Mouse (Mus musculus): ENCODE measurements around the gene Nms. TPM values are rescaled to one million over a fixed set of nuclear protein-coding genes. Genes with fewer than 3 reads are reported as not detected.

Gene Nms
- polyA plus RNA-seq, 1 experiment = not detected

- no peak overlapping the region for H3K4me3 ChIP-seq (replicated peaks; ENCODE audit: control insufficient read depth, low read depth, low read length)
- H3K27ac ChIP-seq (ENCODE audit: control insufficient read depth, insufficient read depth, low read depth, low read length, poor library complexity) = no peak overlapping the region
- WGBS = 63% methylated on average over 8 of the region's 8 CpGs
- H3K4me1 ChIP-seq (ENCODE audit: control insufficient read depth, insufficient read depth, low read length) = no peaks in the 10 kb centered on the region
- no peak for TF ChIP-seq CTCF (IDR thresholded peaks at IDR 0.05; ENCODE audit: control insufficient read depth, insufficient read depth, low read length)
- TF ChIP-seq POLR2A (IDR thresholded peaks at IDR 0.05; ENCODE audit: borderline replicate concordance, control insufficient read depth, low read depth, low read length) = no peak
Observed at GRCm38 (mm10) chr1:38930767-38931166, 8.2 kb upstream of the Nms start.

GRCm38 (mm10) chr1:38934668-38935067 is 4.3 kb upstream of the Nms start:
- no peak overlapping the region for H3K27ac ChIP-seq (ENCODE audit: control insufficient read depth, insufficient read depth, low read depth, low read length, poor library complexity)

GRCm38 (mm10) chr1:38936780-38937179 is 2.2 kb upstream of the Nms start:
- H3K4me1 ChIP-seq (ENCODE audit: control insufficient read depth, insufficient read depth, low read length) = no peaks in the 10 kb centered on the region
- no peak for TF ChIP-seq POLR2A (IDR thresholded peaks at IDR 0.05; ENCODE audit: borderline replicate concordance, control insufficient read depth, low read depth, low read length)
- TF ChIP-seq CTCF (IDR thresholded peaks at IDR 0.05; ENCODE audit: control insufficient read depth, insufficient read depth, low read length) = peak; percentile 72
- H3K4me3 ChIP-seq (replicated peaks; ENCODE audit: control insufficient read depth, low read depth, low read length) = no peak overlapping the region
- 16% methylated on average over 6 of the region's 6 CpGs for WGBS
- no peak overlapping the region for H3K27ac ChIP-seq (ENCODE audit: control insufficient read depth, insufficient read depth, low read depth, low read length, poor library complexity)

More at GRCm38 (mm10) chr1:38934668-38935067, 4.3 kb upstream of the Nms start:
- TF ChIP-seq CTCF (IDR thresholded peaks at IDR 0.05; ENCODE audit: control insufficient read depth, insufficient read depth, low read length) (peak; percentile 51; the same call in 1 of the 2 replicates), POLR2A (IDR thresholded peaks at IDR 0.05; ENCODE audit: borderline replicate concordance, control insufficient read depth, low read depth, low read length) (no peak)
- H3K4me1 ChIP-seq (ENCODE audit: control insufficient read depth, insufficient read depth, low read length) = no peaks in the 10 kb centered on the region
- 32% methylated on average over 5 of the region's 5 CpGs for WGBS
- no peak overlapping the region for H3K4me3 ChIP-seq (replicated peaks; ENCODE audit: control insufficient read depth, low read depth, low read length)

- WGBS = 6% methylated on average over 5 of the region's 5 CpGs
- Histone ChIP-seq H3K4me3 (replicated peaks; ENCODE audit: control insufficient read depth, low read depth, low read length) (no peak overlapping the region), H3K27ac (ENCODE audit: control insufficient read depth, insufficient read depth, low read depth, low read length, poor library complexity) (no peak overlapping the region), H3K4me1 (ENCODE audit: control insufficient read depth, insufficient read depth, low read length) (no peaks in the 10 kb centered on the region)
- no peak for TF ChIP-seq POLR2A (IDR thresholded peaks at IDR 0.05; ENCODE audit: borderline replicate concordance, control insufficient read depth, low read depth, low read length)
- no peak for TF ChIP-seq CTCF (IDR thresholded peaks at IDR 0.05; ENCODE audit: control insufficient read depth, insufficient read depth, low read length)
Observed at GRCm38 (mm10) chr1:38939608-38940007, 659 bp downstream of the Nms start.

- WGBS = 82% methylated on average over 3 of the region's 3 CpGs
- Histone ChIP-seq H3K4me3 (replicated peaks; ENCODE audit: control insufficient read depth, low read depth, low read length) (no peak overlapping the region), H3K4me1 (ENCODE audit: control insufficient read depth, insufficient read depth, low read length) (no peaks in the 10 kb centered on the region), H3K27ac (ENCODE audit: control insufficient read depth, insufficient read depth, low read depth, low read length, poor library complexity) (no peak overlapping the region)
- no peak for TF ChIP-seq CTCF (IDR thresholded peaks at IDR 0.05; ENCODE audit: control insufficient read depth, insufficient read depth, low read length)
- no peak for TF ChIP-seq POLR2A (IDR thresholded peaks at IDR 0.05; ENCODE audit: borderline replicate concordance, control insufficient read depth, low read depth, low read length)
Observed at GRCm38 (mm10) chr1:38956457-38956856, 17.5 kb downstream of the Nms start.

- H3K4me3 ChIP-seq (replicated peaks; ENCODE audit: control insufficient read depth, low read depth, low read length) = no peak overlapping the region
- 92% methylated on average over 1 of the region's 1 CpGs for WGBS
- TF ChIP-seq CTCF (IDR thresholded peaks at IDR 0.05; ENCODE audit: control insufficient read depth, insufficient read depth, low read length) (no peak), POLR2A (IDR thresholded peaks at IDR 0.05; ENCODE audit: borderline replicate concordance, control insufficient read depth, low read depth, low read length) (no peak)
- H3K4me1 ChIP-seq (ENCODE audit: control insufficient read depth, insufficient read depth, low read length) = no peaks in the 10 kb centered on the region
- H3K27ac ChIP-seq (ENCODE audit: control insufficient read depth, insufficient read depth, low read depth, low read length, poor library complexity) = no peak overlapping the region
Observed at GRCm38 (mm10) chr1:38969116-38969515, 30.2 kb downstream of the Nms start.

GRCm38 (mm10) chr1:38971712-38972111 is 32.8 kb downstream of the Nms start:
- TF ChIP-seq CTCF (IDR thresholded peaks at IDR 0.05; ENCODE audit: control insufficient read depth, insufficient read depth, low read length) = no peak
- TF ChIP-seq POLR2A (IDR thresholded peaks at IDR 0.05; ENCODE audit: borderline replicate concordance, control insufficient read depth, low read depth, low read length) = no peak
- no peak overlapping the region for H3K27ac ChIP-seq (ENCODE audit: control insufficient read depth, insufficient read depth, low read depth, low read length, poor library complexity)
- H3K4me3 ChIP-seq (replicated peaks; ENCODE audit: control insufficient read depth, low read depth, low read length) = no peak overlapping the region
- 73% methylated on average over 3 of the region's 3 CpGs for WGBS
- no peaks in the 10 kb centered on the region for H3K4me1 ChIP-seq (ENCODE audit: control insufficient read depth, insufficient read depth, low read length)

GRCm38 (mm10) chr1:38972986-38973592 is 34.1 kb downstream of the Nms start:
- H3K4me3 ChIP-seq (replicated peaks; ENCODE audit: control insufficient read depth, low read depth, low read length) = no peak overlapping the region
- no peak overlapping the region for H3K27ac ChIP-seq (ENCODE audit: control insufficient read depth, insufficient read depth, low read depth, low read length, poor library complexity)
- no peaks in the 10 kb centered on the region for H3K4me1 ChIP-seq (ENCODE audit: control insufficient read depth, insufficient read depth, low read length)
- WGBS = 78% methylated on average over 9 of the region's 9 CpGs
- TF ChIP-seq POLR2A (IDR thresholded peaks at IDR 0.05; ENCODE audit: borderline replicate concordance, control insufficient read depth, low read depth, low read length) = no peak
- no peak for TF ChIP-seq CTCF (IDR thresholded peaks at IDR 0.05; ENCODE audit: control insufficient read depth, insufficient read depth, low read length)

- Histone ChIP-seq H3K27ac (ENCODE audit: control insufficient read depth, insufficient read depth, low read depth, low read length, poor library complexity) (no peak overlapping the region), H3K4me1 (ENCODE audit: control insufficient read depth, insufficient read depth, low read length) (no peaks in the 10 kb centered on the region), H3K4me3 (replicated peaks; ENCODE audit: control insufficient read depth, low read depth, low read length) (no peak overlapping the region)
- no peak for TF ChIP-seq POLR2A (IDR thresholded peaks at IDR 0.05; ENCODE audit: borderline replicate concordance, control insufficient read depth, low read depth, low read length)
- no peak for TF ChIP-seq CTCF (IDR thresholded peaks at IDR 0.05; ENCODE audit: control insufficient read depth, insufficient read depth, low read length)
- WGBS = 66% methylated on average over 7 of the region's 7 CpGs
Observed at GRCm38 (mm10) chr1:38979953-38980352, 41.0 kb downstream of the Nms start.

Measured in bone marrow, adult 2 months (tissue).